In genomic region chr2:71528714-71529510, GRCm38 (mm10) we compare ENCODE assay signal across 8 mouse cellular contexts. TPM values are rescaled to one million over a fixed set of nuclear protein-coding genes. Genes with fewer than 3 reads are reported as not detected.
A peak's percentile ranks its signal among the peaks of the same experiment; 100 is the strongest.
DNase-seq lines count a peak whose midpoint lies in the region; ATAC-seq and TF ChIP-seq lines count a peak whose summit lies in the region.

No protein-coding gene starts in this region.

- H3K27me3 ChIP-seq in testis, adult 2 months (ENCODE audit: control insufficient read depth, insufficient read depth, low read length), result no peaks in the 10 kb centered on the region; the same call in 1 of the 2 replicates
- H3K27me3 ChIP-seq in limb, embryonic 13.5 days, result peaks cover 99% of the 10 kb centered on the region
- H3K27me3 ChIP-seq in small intestine, adult 2 months (ENCODE audit: control insufficient read depth, insufficient read depth, low read length), result peaks cover 76% of the 10 kb centered on the region

- no peaks in the 10 kb centered on the region for H3K9me3 ChIP-seq in limb, embryonic 13.5 days

- no peaks in the 10 kb centered on the region for H3K36me3 ChIP-seq in testis, adult 2 months (ENCODE audit: control insufficient read depth, insufficient read depth, low read length)
- no peaks in the 10 kb centered on the region for H3K36me3 ChIP-seq in limb, embryonic 13.5 days
- H3K36me3 ChIP-seq in small intestine, adult 2 months (ENCODE audit: control insufficient read depth, insufficient read depth, low read length), result no peaks in the 10 kb centered on the region

- H3K9ac ChIP-seq in limb, embryonic 13.5 days, result peak overlapping the region; percentile 65

- no peak for TF ChIP-seq CTCF in testis, adult 2 months (IDR thresholded peaks at IDR 0.05; ENCODE audit: control insufficient read depth, insufficient read depth, insufficient replicate concordance, low read depth, low read length)
- TF ChIP-seq CTCF in small intestine, adult 2 months (IDR thresholded peaks at IDR 0.05; ENCODE audit: extremely low read depth, insufficient read length, insufficient replicate concordance, low read depth, low read length), result 0 out of 2 replicates have a peak, but pooled peaks have one; percentile 3

- H3K4me1 ChIP-seq in testis, adult 2 months (ENCODE audit: control insufficient read depth, insufficient read depth, low read length), result peaks cover 16% of the 10 kb centered on the region
- peaks cover 21% of the 10 kb centered on the region for H3K4me1 ChIP-seq in limb, embryonic 13.5 days
- peaks cover 17% of the 10 kb centered on the region for H3K4me1 ChIP-seq in small intestine, adult 2 months (ENCODE audit: control insufficient read depth, insufficient read depth, insufficient read length, low read length)

- DNase-seq in CD4-positive, CD25-positive, alpha-beta regulatory T cell, adult 2 months (ENCODE audit: low read depth, low spot score), result peak; percentile 17
- no peak for DNase-seq in testis, postnatal 10 days (ENCODE audit: low spot score)
- no peak for DNase-seq in right cerebral cortex, postnatal 14 days
- no peak for DNase-seq in adrenal gland, adult 2 months

- under 1% methylated on average over 57 of the region's 57 CpGs for WGBS in limb, embryonic 13.5 days
- 2% methylated on average over 55 of the region's 57 CpGs for WGBS in small intestine, adult 2 months

- TF ChIP-seq POLR2A in testis, adult 2 months (IDR thresholded peaks at IDR 0.05; ENCODE audit: control insufficient read depth, low read depth, low read length), result no peak
- no peak for TF ChIP-seq POLR2A in small intestine, adult 2 months (IDR thresholded peaks at IDR 0.05; ENCODE audit: low read depth, low read length)

- ATAC-seq in CD4-positive, CD25-positive, alpha-beta regulatory T cell, adult 4 months, result no peak
- peak; percentile 14 for ATAC-seq in limb, embryonic 13.5 days (ENCODE audit: low FRiP score, low read depth)

- peak overlapping the region; percentile 39 for H3K4me3 ChIP-seq in testis, adult 2 months (ENCODE audit: control insufficient read depth, low read depth, low read length)
- peak overlapping the region; percentile 52 for H3K4me3 ChIP-seq in limb, embryonic 13.5 days
- H3K4me3 ChIP-seq in small intestine, adult 2 months (ENCODE audit: low read depth, low read length), result peak overlapping the region; percentile 51

- peak overlapping the region; percentile 88 for H3K4me2 ChIP-seq in limb, embryonic 13.5 days (replicated peaks)

- no peak overlapping the region for H3K27ac ChIP-seq in testis, adult 2 months (ENCODE audit: control insufficient read depth, insufficient read depth, low read depth, low read length)
- no peak overlapping the region for H3K27ac ChIP-seq in limb, embryonic 13.5 days
- no peak overlapping the region for H3K27ac ChIP-seq in small intestine, adult 2 months (ENCODE audit: insufficient read depth, low read depth, low read length)

RNA-seq across cellular contexts. Expression of gene Dlx1, which starts 1.0 kb away (rescaled TPM):
- polyA plus RNA-seq in CD4-positive, CD25-positive, alpha-beta regulatory T cell, adult 4 months (2017; shearing (Covaris generic)), result not detected
- polyA plus RNA-seq in testis, adult 2 months (2012; rRNA removed), result 0.25 and 0.47 TPM in 2 replicates
- 5.3 and 6.0 TPM in 2 replicates for polyA plus RNA-seq in limb, embryonic 13.5 days (2015; fragmentation: Nextera tagmentation; extraction: Ambion mirVana)
- 0.14 and 0.32 TPM in 2 replicates for polyA plus RNA-seq in small intestine, adult 2 months (2012; rRNA removed)
- total RNA-seq in adrenal gland, adult 2 months (2021), result under 1 TPM; 0.14 to 0.31 TPM
- polyA plus RNA-seq in adrenal gland, adult 2 months (2012; rRNA removed), result 0.26 and 1.2 TPM in 2 replicates

RNA-seq across cellular contexts. Expression of gene Dlx2, which starts 17.6 kb away (rescaled TPM):
- not detected for polyA plus RNA-seq in CD4-positive, CD25-positive, alpha-beta regulatory T cell, adult 4 months (2017; shearing (Covaris generic))
- 0.11 TPM in 1 of 2 replicates, not detected in the other for polyA plus RNA-seq in testis, adult 2 months (2012; rRNA removed)
- 3.7 and 4.4 TPM in 2 replicates for polyA plus RNA-seq in limb, embryonic 13.5 days (2015; fragmentation: Nextera tagmentation; extraction: Ambion mirVana)
- polyA plus RNA-seq in small intestine, adult 2 months (2012; rRNA removed), result 0.15 and 0.33 TPM in 2 replicates
- under 1 TPM; 0.26 to 0.28 TPM for total RNA-seq in adrenal gland, adult 2 months (2021)
- 0.54 and 0.80 TPM in 2 replicates for polyA plus RNA-seq in adrenal gland, adult 2 months (2012; rRNA removed)
